Mouse (Mus musculus): ENCODE results near the gene Nfyc.
A peak's percentile ranks its signal among the peaks of the same experiment; 100 is the strongest.

Nfyc gene

GRCm38 (mm10) chr4:120825577-120826326 lies 5.6 kb downstream of the Nfyc start:
- peak; percentile 99 for DNase-seq (ENCODE audit: low read depth, low spot score)

DNA sequence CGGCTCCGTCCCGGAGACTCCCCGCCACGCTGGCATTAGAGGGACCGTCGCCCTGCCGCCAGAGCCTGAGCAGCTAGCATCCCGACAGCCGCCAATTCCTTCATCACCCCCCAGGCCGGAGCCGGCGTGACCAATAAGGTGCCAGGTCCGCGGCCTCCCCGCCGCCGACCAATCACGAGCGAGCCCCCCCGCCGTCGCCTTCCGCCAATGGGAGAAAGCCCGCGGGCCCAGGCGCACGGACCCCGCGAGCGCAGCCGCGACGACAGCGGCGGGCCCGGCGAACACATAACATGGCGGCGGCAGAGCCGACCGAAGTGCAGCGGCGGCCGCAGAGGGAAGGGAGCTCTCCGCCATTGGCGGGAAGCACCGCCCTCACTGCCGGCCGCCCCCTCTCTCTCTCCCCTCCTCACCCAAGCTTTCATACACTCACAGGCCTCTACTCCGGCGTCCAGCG lies 6.2 kb downstream of the Nfyc start:
- peak; percentile 96 for DNase-seq (ENCODE audit: low read depth, low spot score)

- no peak for DNase-seq (ENCODE audit: low read depth, low spot score)
Observed at GRCm38 (mm10) chr4:120822191-120822911, 9.0 kb downstream of the Nfyc start.

DNA sequence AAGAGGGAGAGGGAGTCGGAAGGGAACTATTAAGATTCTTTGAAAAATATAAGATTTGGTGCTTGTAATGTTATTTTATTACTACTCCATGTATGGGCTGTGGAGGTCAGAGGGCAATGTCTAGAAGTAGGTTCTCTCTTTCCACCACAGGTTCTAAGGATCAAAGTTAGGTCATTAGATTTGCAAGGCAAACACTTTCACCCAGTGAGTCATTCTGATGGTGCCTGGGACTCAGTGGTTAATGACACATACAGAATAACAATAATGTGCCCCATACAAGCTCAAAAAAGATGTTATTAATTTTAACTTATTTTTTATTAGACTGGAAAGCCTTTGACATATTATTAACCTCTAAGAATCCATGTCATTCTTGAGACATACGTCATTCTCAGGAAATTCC lies 11.5 kb downstream of the Nfyc start:
- DNase-seq (ENCODE audit: low read depth, low spot score) = no peak

DNA sequence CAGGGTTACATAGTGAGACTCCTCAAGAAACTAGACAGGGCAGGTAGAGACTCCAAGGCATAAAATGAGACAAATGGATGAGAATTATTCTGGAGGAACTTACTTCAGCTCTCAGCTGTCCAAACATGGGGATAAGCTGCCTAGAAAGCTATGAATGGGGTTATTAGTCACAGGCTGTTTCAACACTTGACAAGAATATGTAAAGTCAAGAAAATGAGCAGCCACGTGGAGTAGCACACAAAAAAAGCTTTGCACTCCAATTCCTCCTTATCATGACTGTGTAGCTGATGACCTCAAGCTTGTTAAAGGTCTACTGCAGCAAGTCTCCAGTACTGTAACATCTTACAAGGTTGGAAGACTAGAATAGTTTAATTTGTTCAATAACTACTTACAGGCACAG lies 12.1 kb downstream of the Nfyc start:
- no peak for DNase-seq (ENCODE audit: low read depth, low spot score)

DNA sequence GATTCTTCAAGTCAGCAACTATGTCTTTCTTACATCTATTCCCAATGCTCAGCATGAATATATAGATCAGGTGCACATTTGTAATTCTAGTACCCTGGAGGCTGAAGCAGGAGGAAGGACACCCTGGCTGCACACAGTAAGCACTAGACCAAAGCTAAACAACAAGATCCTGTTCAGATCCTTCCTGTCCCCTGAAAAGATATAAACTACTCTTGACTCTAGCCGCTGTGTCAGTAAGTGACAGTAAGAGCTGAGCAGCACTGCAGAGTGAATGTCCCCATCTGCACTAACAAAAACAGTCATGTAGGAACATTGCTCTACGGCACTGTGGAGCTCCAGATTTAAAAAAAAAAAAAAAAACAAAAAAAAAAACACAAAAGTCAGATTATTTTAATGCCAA lies 13.4 kb downstream of the Nfyc start:
- no peak for DNase-seq (ENCODE audit: low read depth, low spot score)

DNA sequence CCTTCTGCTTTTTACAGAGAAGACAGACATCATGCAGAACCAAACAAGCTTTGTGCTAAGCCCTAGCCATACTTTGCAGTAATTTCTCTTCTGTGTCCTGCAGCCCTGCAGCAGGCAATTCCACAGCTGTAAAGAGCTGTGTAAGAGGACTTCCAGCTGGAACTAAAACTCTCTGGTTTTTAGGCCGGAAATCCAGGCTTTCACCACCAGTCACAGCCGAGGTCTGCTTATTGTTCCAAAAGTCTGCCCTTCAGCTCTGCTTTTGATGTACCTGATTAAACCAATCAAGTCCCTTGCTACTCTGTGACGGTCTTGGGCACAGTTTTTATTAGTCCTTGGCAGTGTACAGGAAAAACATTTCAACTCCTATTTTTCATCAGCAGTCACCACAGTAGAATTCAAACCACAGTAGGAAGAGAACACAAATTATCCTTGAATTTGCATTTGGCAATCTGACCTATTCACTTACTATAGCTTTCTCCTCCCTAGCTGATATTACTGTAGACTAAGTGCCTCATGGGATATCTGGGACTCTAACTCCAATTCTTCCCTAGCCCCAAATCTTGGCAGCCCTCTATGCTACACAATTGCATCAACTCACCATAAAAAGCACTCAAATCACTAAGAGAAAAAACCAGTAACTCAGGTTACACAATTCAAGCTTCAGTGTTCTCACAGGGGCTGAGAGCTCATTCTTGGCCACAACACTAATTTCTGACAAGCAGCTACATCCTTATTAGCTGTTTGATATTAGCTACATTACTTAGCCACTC lies 14.2 kb downstream of the Nfyc start:
- no peak for DNase-seq (ENCODE audit: low read depth, low spot score)

GRCm38 (mm10) chr4:120815622-120816334 lies 15.6 kb downstream of the Nfyc start:
- peak; percentile 93 for DNase-seq (ENCODE audit: low read depth, low spot score)

- no peak for DNase-seq (ENCODE audit: low read depth, low spot score)
Observed at GRCm38 (mm10) chr4:120815163-120815562, 16.2 kb downstream of the Nfyc start.

DNA sequence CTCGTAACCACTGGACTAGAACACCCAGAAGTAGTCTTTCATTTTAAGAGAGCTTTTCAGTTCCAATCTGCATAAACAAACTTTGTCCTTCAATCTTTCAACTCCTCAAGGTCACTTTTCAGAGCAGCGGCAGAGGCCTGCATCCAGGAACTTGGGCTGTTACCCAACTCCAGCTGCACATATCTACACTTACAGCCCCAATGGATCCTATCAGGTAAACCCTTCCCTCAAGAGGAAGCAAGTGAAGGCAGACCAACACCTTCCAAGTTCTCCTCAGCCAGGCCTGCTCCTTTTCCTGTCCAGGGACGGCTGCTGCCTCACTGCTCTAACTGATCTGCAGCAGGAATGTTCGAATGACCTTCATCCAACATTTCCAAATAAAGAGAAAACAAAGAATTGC lies 17.2 kb downstream of the Nfyc start:
- DNase-seq (ENCODE audit: low read depth, low spot score) = no peak

DNA sequence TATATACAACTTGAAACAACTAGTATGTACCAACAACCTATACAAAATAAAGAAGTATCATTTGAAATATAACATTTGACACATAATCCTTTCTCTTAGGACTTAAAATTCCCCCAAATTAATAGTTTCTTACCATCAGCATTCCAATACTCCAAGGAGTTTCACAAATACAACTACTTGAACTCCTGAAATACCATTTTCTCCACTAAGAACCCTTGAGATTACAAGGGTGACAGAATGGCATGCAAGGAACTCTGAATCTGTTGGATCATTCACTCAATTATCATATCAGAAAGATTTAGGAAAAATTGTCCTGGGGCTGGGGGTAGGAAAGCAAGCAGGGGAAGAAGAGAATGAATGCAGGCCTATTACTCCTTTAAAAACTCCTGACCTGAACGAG lies 17.6 kb downstream of the Nfyc start:
- no peak for DNase-seq (ENCODE audit: low read depth, low spot score)

- DNase-seq (ENCODE audit: low read depth, low spot score) = no peak
Observed at GRCm38 (mm10) chr4:120805816-120806215, 25.6 kb downstream of the Nfyc start.

GRCm38 (mm10) chr4:120801446-120801845 lies 29.9 kb downstream of the Nfyc start:
- DNase-seq (ENCODE audit: low read depth, low spot score) = peak; percentile 64

DNA sequence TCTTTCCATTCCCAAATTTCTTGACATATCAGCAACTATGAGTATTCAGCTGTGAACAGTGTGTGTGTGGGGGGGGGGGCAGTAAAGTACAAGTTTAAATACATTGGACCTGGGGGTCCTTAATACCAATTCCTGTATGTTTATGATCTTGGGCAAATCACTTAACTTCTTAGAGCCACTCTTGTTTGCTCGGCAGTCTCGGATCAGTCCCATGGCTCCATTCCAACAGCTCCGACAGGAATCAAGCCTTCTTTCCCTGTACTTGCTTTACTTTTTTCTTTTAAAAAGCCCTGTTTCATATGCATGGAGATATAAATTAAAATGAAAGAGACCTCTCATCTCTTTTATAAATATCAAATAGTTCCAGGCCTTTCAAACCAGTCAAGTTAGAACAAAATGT lies 30.7 kb downstream of the Nfyc start:
- no peak for DNase-seq (ENCODE audit: low read depth, low spot score)

GRCm38 (mm10) chr4:120799680-120800166 lies 31.6 kb downstream of the Nfyc start:
- DNase-seq (ENCODE audit: low read depth, low spot score) = no peak

DNA sequence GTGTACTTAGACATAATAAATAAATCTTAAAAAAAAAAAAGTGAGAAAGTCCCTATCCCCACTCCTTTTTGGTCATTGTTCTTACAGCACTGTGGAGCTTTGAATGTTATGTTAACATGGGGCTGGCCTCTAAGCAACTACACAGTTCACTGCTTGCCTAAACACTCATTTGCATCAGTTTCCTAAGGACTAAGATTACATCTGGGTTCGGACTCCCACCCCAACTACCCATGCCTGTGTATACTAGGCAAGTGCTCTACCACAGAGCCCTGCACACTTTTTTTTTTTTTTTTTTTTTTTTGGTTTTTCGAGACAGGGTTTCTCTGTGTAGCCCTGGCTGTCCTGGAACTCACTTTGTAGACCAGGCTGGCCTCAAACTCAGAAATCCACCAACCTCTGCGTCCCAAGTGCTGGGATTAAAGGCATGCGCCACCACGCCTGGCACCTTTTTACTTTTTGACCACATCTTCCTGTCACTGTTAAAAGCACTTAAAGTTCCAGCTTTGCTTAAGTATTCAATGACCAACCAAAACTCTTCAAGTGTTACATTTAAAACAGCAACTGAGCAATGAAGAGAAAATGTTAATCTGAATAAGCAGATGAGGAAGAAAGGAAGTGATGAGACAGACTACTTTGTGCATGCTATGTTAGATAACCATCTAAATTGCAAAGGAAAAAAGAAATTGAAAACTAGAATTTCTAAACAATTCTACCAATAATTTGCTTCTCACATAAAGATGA lies 33.2 kb downstream of the Nfyc start:
- peak; percentile 82 for DNase-seq (ENCODE audit: low read depth, low spot score)

DNA sequence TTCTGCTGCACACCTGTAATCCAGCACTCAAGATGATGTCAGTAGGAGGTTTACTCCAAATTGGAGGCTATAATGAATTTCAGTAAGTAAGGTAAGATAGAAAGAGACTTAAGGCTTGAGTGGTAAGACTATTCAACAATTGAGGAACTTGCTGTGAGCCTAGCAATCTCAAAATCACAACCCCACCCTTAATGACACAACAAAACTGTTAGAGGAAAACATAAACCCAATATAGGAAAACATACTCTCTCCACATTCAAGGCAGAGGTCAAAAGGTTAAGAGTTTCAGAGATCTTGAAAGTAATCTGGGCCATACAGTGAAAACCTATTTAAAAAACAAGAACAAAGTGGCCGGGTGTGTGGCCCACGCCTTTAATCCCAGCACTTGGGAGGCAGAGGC lies 34.7 kb downstream of the Nfyc start:
- DNase-seq (ENCODE audit: low read depth, low spot score) = peak; percentile 45

DNA sequence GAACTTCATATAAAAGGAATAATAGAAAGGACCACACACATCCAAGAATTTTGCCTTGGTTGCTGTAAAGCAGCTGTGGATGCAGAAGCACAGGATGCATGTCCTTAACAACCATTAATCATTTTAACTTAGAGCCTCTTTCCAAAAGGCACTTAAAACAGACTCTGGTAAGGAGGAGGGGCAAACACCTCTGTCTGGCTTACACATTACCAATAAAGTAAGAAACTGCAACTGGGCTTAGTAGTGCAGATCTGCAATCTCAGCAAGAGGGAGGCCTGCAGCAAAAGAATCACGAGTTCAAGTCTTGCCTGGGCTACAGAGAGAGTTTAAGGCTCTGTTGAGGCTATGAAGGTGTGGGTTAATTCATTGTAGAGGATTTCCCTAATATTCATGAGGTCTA lies 35.7 kb downstream of the Nfyc start:
- no peak for DNase-seq (ENCODE audit: low read depth, low spot score)

DNA sequence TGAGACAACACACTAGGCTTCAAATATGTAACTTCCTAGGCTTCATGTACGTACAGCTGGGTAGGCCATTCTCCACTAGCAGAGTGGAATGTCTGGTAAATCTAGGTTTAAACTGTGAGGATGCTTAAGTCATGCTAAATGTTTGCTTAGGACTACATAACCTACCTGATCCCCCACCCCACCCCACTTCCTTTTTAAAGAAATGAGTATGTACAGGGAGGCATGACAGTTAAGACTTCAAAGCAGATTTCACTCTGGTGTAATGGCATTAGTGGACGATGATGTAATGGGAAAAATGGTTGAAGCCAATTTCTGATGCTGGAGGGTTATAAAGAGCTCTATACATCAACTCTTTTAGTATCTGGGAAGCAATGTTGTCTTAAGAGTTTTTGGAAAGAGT lies 38.5 kb downstream of the Nfyc start:
- DNase-seq (ENCODE audit: low read depth, low spot score) = no peak

GRCm38 (mm10) chr4:120790027-120790426 lies 41.3 kb downstream of the Nfyc start:
- DNase-seq (ENCODE audit: low read depth, low spot score) = no peak

- no peak for DNase-seq (ENCODE audit: low read depth, low spot score)
Observed at GRCm38 (mm10) chr4:120755801-120756200, 75.6 kb downstream of the Nfyc start.

Measured in A20 (cell line).